Mouse (Mus musculus) MEL (cell line): ENCODE results near the gene Gphb5. TPM values are rescaled to one million over a fixed set of nuclear protein-coding genes. Genes with fewer than 3 reads are reported as not detected.

ENCODE experiments used
- DNase-seq: peaks from one replicate; pipeline ENCODE4 v3.0.0; 2011; ENCODE audit warnings: low read depth, low spot score
- H3K27ac ChIP-seq: 2 replicates; pipeline ENCODE4 v1.5.1; 2012; ENCODE audit warnings: low read depth, mild to moderate bottlenecking, control low read depth, low read length, moderate library complexity; ENCODE audit not compliant: control insufficient read depth
- H3K27me3 ChIP-seq, 2 experiments: fragments of 150-350 bp in 1 of 2; sonication (generic) in 1 of 2; 2 replicates each; pipeline ENCODE4 v1.6.1; 2012; ENCODE audit warnings: low read length in 2 of 2, mild to moderate bottlenecking in 2 of 2, improper control_type of control experiment in 1 of 2, moderate library complexity in 1 of 2; ENCODE audit not compliant: insufficient read depth in 2 of 2, control insufficient read depth in 1 of 2
- H3K36me3 ChIP-seq, 2 experiments: 2 replicates each; pipeline ENCODE4 v1.6.1; 2012 to 2014; ENCODE audit warnings: low read length in 2 of 2, improper control_type of control experiment in 1 of 2, inconsistent platforms in 1 of 2, mild to moderate bottlenecking in 1 of 2; ENCODE audit not compliant: insufficient read depth in 2 of 2, control insufficient read depth in 1 of 2
- H3K4me1 ChIP-seq, 2 experiments: fragments of 150-350 bp in 1 of 2; sonication (generic) in 1 of 2; 2 replicates each; pipeline ENCODE4 v1.6.1; 2012; ENCODE audit warnings: low read length in 2 of 2, improper control_type of control experiment in 1 of 2, mild to moderate bottlenecking in 1 of 2; ENCODE audit not compliant: insufficient read depth in 2 of 2, control insufficient read depth in 1 of 2
- H3K4me3 ChIP-seq, 2 experiments: fragments of 150-350 bp in 1 of 2; sonication (generic) in 1 of 2; 2 replicates each; pipeline ENCODE4 v1.5.1; 2012; ENCODE audit warnings: low read depth in 2 of 2, low read length in 2 of 2, mild to moderate bottlenecking in 2 of 2, moderate library complexity in 2 of 2, control low read depth in 1 of 2, improper control_type of control experiment in 1 of 2; ENCODE audit not compliant: control insufficient read depth in 1 of 2, insufficient read depth in 1 of 2
- H3K79me2 ChIP-seq: 2 replicates; pipeline ENCODE4 v1.6.1; 2012; ENCODE audit warnings: mild to moderate bottlenecking, low read length, moderate library complexity; ENCODE audit not compliant: control insufficient read depth, poor library complexity, insufficient read depth
- H3K9ac ChIP-seq: 2 replicates; pipeline ENCODE4 v1.6.1; 2012; ENCODE audit warnings: low read depth, mild to moderate bottlenecking, control low read depth, low read length, moderate library complexity; ENCODE audit not compliant: control insufficient read depth, poor library complexity, severe bottlenecking
- H3K9me3 ChIP-seq: fragments of 150-350 bp; sonication (generic); replicated peaks from 2 replicates; pipeline ENCODE4 v1.6.1; 2012; ENCODE audit warnings: mild to moderate bottlenecking, low read length, improper control_type of control experiment, moderate library complexity; ENCODE audit not compliant: insufficient read depth
- BHLHE40 ChIP-seq: IDR thresholded peaks from 2 replicates; pipeline ENCODE4 v1.6.1; 2012; ENCODE audit warnings: low read depth, mild to moderate bottlenecking, inconsistent platforms, low read length, improper control_type of control experiment, borderline replicate concordance
- CHD2 ChIP-seq: IDR thresholded peaks from 2 replicates; pipeline ENCODE4 v1.6.1; 2011; ENCODE audit warnings: low read length, improper control_type of control experiment
- E2F4 ChIP-seq: IDR thresholded peaks from 2 replicates; pipeline ENCODE4 v1.6.1; 2011; ENCODE audit warnings: low read depth, low read length, improper control_type of control experiment, borderline replicate concordance
- GATA1 ChIP-seq: IDR thresholded peaks from 2 replicates; pipeline ENCODE4 v1.6.1; 2011; ENCODE audit warnings: low read depth, low read length, improper control_type of control experiment
- KAT2A ChIP-seq: conservative IDR thresholded peaks from 2 replicates; pipeline ENCODE4 v1.6.1; 2012; ENCODE audit warnings: low read depth, low read length, improper control_type of control experiment, inconsistent platforms
- MEF2A ChIP-seq: IDR thresholded peaks from 2 replicates; pipeline ENCODE4 v1.6.1; 2014; ENCODE audit warnings: low read depth, mild to moderate bottlenecking, inconsistent platforms, low read length, improper control_type of control experiment; ENCODE audit not compliant: poor library complexity, insufficient replicate concordance, severe bottlenecking; ENCODE audit errors: extremely low read depth
- MYB ChIP-seq: IDR thresholded peaks from 2 replicates; pipeline ENCODE4 v1.6.1; 2011; ENCODE audit warnings: mild to moderate bottlenecking, low read depth, low read length, improper control_type of control experiment
- NELFE ChIP-seq: IDR thresholded peaks from 2 replicates; pipeline ENCODE4 v1.6.1; 2011; ENCODE audit warnings: low read depth, low read length, improper control_type of control experiment
- NRF1 ChIP-seq: IDR thresholded peaks from 2 replicates; pipeline ENCODE4 v1.6.1; 2014; ENCODE audit warnings: low read depth, mild to moderate bottlenecking, inconsistent platforms, low read length, improper control_type of control experiment, moderate library complexity; ENCODE audit not compliant: poor library complexity, insufficient read depth, severe bottlenecking
- POLR2A ChIP-seq, 2 experiments: IDR thresholded peaks; 2 replicates each; pipeline ENCODE4 v1.6.1; 2011 to 2012; ENCODE audit warnings: low read length in 2 of 2, mild to moderate bottlenecking in 2 of 2, control low read depth in 1 of 2, improper control_type of control experiment in 1 of 2, low read depth in 1 of 2, moderate library complexity in 1 of 2; ENCODE audit not compliant: control insufficient read depth in 1 of 2, insufficient read depth in 1 of 2, poor library complexity in 1 of 2
- POLR2AphosphoS2 ChIP-seq: IDR thresholded peaks from 2 replicates; pipeline ENCODE4 v1.6.1; 2011; ENCODE audit warnings: low read length, improper control_type of control experiment
- SIN3A ChIP-seq: IDR thresholded peaks from 2 replicates; pipeline ENCODE4 v1.6.1; 2012; ENCODE audit warnings: low read length, improper control_type of control experiment, inconsistent platforms
- polyA plus RNA-seq, 2 experiments: library from polyadenylated mRNA; stranded (reverse) in 1 of 2; unstranded in 1 of 2; fragments of >175 nt in 1 of 2; fragments of >200 nt in 1 of 2; gene quantifications; 2 replicates each; pipeline versions ENCODE4 v1.2.1 to v1.2.4; 2012; ENCODE audit warnings: low replicate concordance in 2 of 2, low read depth in 1 of 2; ENCODE audit not compliant: insufficient read length in 2 of 2, insufficient read depth in 1 of 2, missing spikeins in 1 of 2
- total RNA-seq: library from RNA; depleted of rRNA; stranded (reverse); fragments of 300-350 nt; gene quantifications from 2 replicates; pipeline ENCODE4 v1.2.3, GENCODE M21; 2012

Gphb5 gene
- total and polyA plus RNA-seq, 3 experiments = not detected

DNA sequence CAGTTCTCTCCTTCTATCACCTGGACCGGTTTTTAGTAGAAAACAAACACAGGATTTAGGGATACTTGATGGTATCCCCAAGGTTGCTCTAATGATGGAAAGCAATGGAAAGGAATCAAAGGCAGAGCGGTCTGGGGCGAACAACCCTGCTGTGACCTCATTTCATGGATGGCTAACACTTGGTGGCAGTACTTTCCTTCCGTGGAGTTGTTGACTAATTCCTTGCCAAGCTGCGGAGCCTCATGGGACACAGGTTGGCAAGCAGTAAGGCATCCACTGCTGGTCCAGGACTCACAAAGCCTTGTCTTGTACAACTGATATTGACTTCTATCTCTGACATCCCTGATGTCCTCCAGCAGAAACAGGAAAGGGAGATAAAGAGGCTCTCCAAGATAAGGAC, 48.1 kb downstream of the Gphb5 start:
- Histone ChIP-seq H3K36me3 (no peaks in the 10 kb centered on the region), H3K79me2 (no peaks in the 10 kb centered on the region), H3K27ac (no peak overlapping the region), H3K9me3 (no peaks in the 10 kb centered on the region), H3K27me3 (no peaks in the 10 kb centered on the region), H3K4me1 (no peaks in the 10 kb centered on the region), H3K4me3 (no peak overlapping the region), H3K9ac (no peak overlapping the region)
- TF ChIP-seq GATA1 = no peak
- no peak for TF ChIP-seq SIN3A
- no peak for TF ChIP-seq KAT2A
- no peak for TF ChIP-seq E2F4
- no peak for TF ChIP-seq POLR2A (IDR thresholded peaks at IDR 0.05; ENCODE audit: control insufficient read depth in 1 of 2, insufficient read depth in 1 of 2, low read depth in 1 of 2, low read length in 2 of 2, poor library complexity in 1 of 2)
- TF ChIP-seq MEF2A = no peak
- no peak for TF ChIP-seq BHLHE40
- TF ChIP-seq NRF1 = no peak
- no peak for DNase-seq

DNA sequence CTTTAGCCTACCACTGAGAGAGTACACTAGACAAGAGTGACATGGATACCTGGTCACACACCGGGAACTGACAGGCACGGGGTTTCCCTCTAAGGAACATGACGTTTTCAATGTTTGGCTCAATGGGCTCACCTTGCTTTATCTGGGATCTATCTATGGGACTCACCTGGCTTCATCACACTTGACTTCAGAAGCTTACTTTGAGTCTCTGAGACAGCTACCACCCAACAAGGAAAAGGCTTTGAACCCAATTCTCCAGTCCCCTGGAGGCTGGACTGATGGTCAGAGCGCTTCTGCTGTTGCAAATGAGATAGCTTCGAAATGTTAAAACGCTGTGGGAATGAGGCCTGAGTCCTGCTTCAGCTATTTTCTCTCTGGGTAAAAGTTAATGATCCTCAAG, 49.2 kb downstream of the Gphb5 start:
- Histone ChIP-seq H3K27me3 (no peaks in the 10 kb centered on the region), H3K36me3 (no peaks in the 10 kb centered on the region), H3K79me2 (no peaks in the 10 kb centered on the region), H3K9me3 (no peaks in the 10 kb centered on the region), H3K4me1 (no peaks in the 10 kb centered on the region), H3K27ac (no peak overlapping the region), H3K9ac (no peak overlapping the region)
- DNase-seq = no peak
- no peak for TF ChIP-seq POLR2AphosphoS2
- no peak for TF ChIP-seq NRF1
- no peak for TF ChIP-seq POLR2A (IDR thresholded peaks at IDR 0.05; ENCODE audit: control insufficient read depth in 1 of 2, insufficient read depth in 1 of 2, low read depth in 1 of 2, low read length in 2 of 2, poor library complexity in 1 of 2)
- TF ChIP-seq, all 39 proteins: peak for 0
- no peak overlapping the region for H3K4me3 ChIP-seq

DNA sequence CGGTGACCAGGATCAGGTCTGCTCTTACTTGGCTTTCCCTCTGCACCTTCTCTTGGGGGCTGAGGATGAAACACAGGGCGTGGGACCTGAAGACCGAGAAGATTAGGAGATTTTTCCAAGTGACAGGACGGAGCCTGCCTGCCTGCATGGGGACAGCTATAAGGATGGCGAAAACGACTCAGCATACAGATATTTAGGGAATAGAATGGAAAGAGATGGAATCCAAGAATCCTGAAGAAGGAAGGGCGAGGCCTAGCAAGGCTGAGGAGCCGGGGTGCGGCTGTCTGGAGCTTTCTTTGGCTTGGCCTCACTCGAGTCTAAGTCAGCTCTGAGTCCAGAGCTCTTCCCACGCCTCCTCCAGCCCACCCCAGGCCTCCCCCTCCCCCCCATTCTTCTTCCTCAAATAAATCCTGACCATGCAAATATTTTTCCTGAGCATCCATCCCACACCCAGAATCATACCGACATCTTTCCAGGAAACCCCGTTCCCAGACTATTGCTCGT, 50.9 kb downstream of the Gphb5 start:
- no peak for TF ChIP-seq CHD2
- no peak for TF ChIP-seq NELFE
- TF ChIP-seq MYB = no peak
- Histone ChIP-seq H3K79me2 (no peaks in the 10 kb centered on the region), H3K4me1 (no peaks in the 10 kb centered on the region)

More for the DNA sequence above, 50.9 kb downstream of the Gphb5 start:
- no peak overlapping the region for H3K9ac ChIP-seq
- no peaks in the 10 kb centered on the region for H3K9me3 ChIP-seq
- H3K27me3 ChIP-seq = no peaks in the 10 kb centered on the region
- DNase-seq = no peak
- H3K36me3 ChIP-seq = no peaks in the 10 kb centered on the region
- H3K27ac ChIP-seq = no peak overlapping the region
- H3K4me3 ChIP-seq = no peak overlapping the region
